Mouse (Mus musculus) left cerebral cortex, postnatal 36 days (tissue): ENCODE measurements at regions not wholly inside any gene's neighbourhood (a gene's known extent, or its start where the extent isn't known, plus 50 kb on each side); places are given as distances from the start of the nearest gene placed in this dataset.

ENCODE experiments used
- DNase-seq, 2 experiments: peaks; one replicate each; pipeline ENCODE4 v3.0.0; 2021 to 2022; ENCODE audit warnings: low spot score in 2 of 2, mixed read lengths in 1 of 2
- intact Hi-C: fragments of 180-260 bp; cut with DNase I; formaldehyde crosslinking; loops from one replicate; pipeline ENCODE4 v1.15.1; 2025

DNA sequence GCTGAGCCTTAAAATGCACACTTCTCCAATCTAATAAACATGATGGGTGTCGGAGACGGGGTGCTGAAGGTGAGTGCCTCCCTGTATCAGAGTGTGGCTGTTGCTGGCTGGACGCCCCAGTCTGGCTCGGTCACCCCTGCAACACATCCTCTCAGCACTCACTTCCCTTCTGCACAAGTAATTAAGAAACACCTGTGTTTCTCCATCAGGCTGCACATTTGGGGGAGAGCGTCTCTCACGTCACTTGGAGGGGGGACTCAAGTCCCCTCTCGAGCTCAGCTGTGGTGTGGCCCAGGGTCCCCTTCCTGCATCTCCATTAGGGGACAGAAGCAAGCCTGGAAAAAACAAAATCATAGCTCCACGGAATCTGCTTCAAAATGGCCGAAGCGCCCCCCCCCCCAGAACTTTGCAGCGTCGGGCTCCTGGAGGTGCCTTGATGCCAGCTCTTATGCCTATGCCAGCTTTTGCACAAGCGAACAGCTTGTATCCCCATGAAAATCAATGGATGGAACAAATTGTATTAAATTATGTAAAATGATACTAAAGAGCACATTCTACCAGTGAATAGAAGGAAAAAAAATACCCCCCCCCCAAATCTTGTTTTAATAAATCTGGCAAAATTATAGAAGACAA is 377.4 kb downstream of the Zfp536 start:
- intact Hi-C loops: no loop called here
- DNase-seq: no peak

DNA sequence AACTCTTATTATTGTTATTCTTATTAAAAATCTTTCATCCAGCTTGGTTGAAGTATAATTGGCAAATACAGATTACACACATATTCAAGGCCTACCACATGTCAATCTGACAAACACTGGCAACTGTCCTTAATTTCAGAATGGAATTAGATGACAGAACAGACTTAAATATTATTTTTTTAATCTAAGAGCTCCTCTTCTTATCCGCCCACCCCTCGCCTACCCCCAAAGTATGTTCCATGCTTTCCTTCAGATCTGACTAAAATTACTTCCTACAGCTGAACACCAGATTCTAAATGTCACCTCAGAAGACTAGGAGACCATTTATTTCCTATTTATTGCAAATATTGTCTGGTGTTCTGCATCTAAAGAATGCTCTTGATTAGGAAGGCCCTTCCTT is 370.0 kb downstream of the Zfp536 start:
- no peak for DNase-seq
- intact Hi-C loops: no loop called here

DNA sequence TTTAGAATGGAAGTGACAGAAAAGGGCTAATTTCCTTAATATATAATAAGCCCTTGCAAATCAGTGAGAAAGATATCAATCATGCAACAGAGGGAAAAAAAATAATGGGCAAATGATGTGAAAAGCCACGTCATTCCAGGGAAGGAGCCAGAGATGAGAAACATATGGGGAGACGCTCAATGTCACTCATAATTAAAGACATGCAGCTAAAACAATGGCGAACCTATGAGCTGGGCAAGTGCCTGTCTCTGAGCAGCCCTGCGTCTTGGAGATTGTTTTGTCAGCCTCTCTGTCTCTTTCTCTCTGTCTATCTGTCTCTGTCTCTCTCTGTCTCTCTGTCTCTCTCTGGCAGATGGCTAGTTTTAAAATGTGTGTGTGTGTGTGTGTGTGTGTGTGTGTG is 360.1 kb downstream of the Zfp536 start:
- intact Hi-C loops: no loop called here
- DNase-seq: no peak

DNA sequence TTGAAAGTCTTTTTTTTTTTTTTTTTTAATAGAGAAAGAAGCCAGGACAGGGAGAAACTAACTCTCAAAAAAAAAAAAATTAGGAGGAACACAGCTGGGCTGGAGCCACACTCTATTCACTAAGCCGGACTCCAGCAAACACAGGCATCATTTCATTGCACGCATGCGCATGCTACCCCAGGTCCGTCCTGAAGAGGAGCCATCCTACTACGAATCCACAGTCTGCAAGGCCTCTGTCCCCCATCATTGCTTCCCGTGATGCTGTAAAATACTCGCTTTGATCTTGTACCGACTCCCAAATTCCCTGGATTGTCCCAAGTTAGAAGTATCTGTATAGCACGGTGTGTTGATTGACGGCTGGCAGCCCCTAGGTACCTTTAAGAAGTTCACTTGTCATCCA is 351.7 kb downstream of the Zfp536 start:
- intact Hi-C loops: no loop called here
- no peak for DNase-seq
